Mouse (Mus musculus): Measurements from ENCODE around the gene Mov10l1.

- no peak for TF ChIP-seq MYOD1 (IDR thresholded peaks at IDR 0.05; ENCODE audit: control insufficient read depth, insufficient read length, low read depth)
- no peak for TF ChIP-seq CTCF (IDR thresholded peaks at IDR 0.05; ENCODE audit: control insufficient read depth, insufficient read depth, insufficient read length)
Observed at GRCm38 (mm10) chr15:89054666-89055065, 72.0 kb downstream of the Mov10l1 start.

Data from C2C12 (cell line).